Mouse (Mus musculus) hindbrain, postnatal 0 days (tissue): ENCODE measurements at regions not wholly inside any gene's neighbourhood (a gene's known extent, or its start where the extent isn't known, plus 50 kb on each side); places are given as distances from the start of the nearest gene placed in this dataset.
"Not testable (repeated sequence)": the region's sequence is repeated elsewhere in the genome, so short reads cannot be mapped to it uniquely, and the experiment has no call there.

ENCODE experiments used
- ATAC-seq: fragments of 200-750 bp; cut with Nextera tagmentation; 2 replicates; pipeline ENCODE4 v1.8.0; 2017; ENCODE audit warnings: mild to moderate bottlenecking, moderate TSS enrichment, moderate library complexity
- DNase-seq: peaks from one replicate; pipeline ENCODE4 v3.0.0-alpha.2; 2015; ENCODE audit warnings: low spot score
- H3K27ac ChIP-seq: fragments of 300-500 bp; sonication (generic); 2 replicates; pipeline ENCODE4 v1.5.1; 2014; ENCODE audit warnings: mild to moderate bottlenecking
- H3K27me3 ChIP-seq: fragments of 300-500 bp; sonication (generic); 2 replicates; pipeline ENCODE4 v1.6.1; 2014; ENCODE audit warnings: low read length, mixed read lengths; ENCODE audit not compliant: insufficient read depth
- H3K36me3 ChIP-seq: fragments of 300-500 bp; sonication (generic); 2 replicates; pipeline ENCODE4 v1.6.1; 2014; ENCODE audit warnings: low read length, mixed read lengths; ENCODE audit not compliant: insufficient read depth
- H3K4me1 ChIP-seq: fragments of 300-500 bp; sonication (generic); 2 replicates; pipeline ENCODE4 v1.6.1; 2014; ENCODE audit warnings: antibody characterized with exemption, low read length, mixed read lengths; ENCODE audit not compliant: insufficient read depth
- H3K4me2 ChIP-seq: fragments of 300-500 bp; sonication (generic); 2 replicates; pipeline ENCODE4 v1.6.1; 2014; ENCODE audit warnings: low read depth, mild to moderate bottlenecking, low read length, moderate library complexity, mixed read lengths
- H3K4me3 ChIP-seq: fragments of 300-500 bp; sonication (generic); 2 replicates; pipeline ENCODE4 v1.5.1; 2014; ENCODE audit warnings: low read length
- H3K9ac ChIP-seq: fragments of 300-500 bp; sonication (generic); replicated peaks from 2 replicates; pipeline ENCODE4 v1.6.1; 2014; ENCODE audit warnings: mild to moderate bottlenecking, low read length, moderate library complexity, mixed read lengths
- H3K9me3 ChIP-seq: fragments of 300-500 bp; sonication (generic); 2 replicates; pipeline ENCODE4 v1.6.1; 2016; ENCODE audit warnings: low read length, mixed read lengths
- CTCF ChIP-seq: IDR thresholded peaks from 2 replicates; pipeline ENCODE4 v1.5.1; 2016; ENCODE audit warnings: antibody characterized with exemption, control low read depth, low read depth
- WGBS: fragments of 180-500 bp; shearing (Covaris S2); extraction: QIAGEN DNeasy Blood & Tissue Kit; methylation state at CpG from one replicate; pipeline ENCODE4 v1.1.7; 2014; 5-methylcytosine and 5-hydroxymethylcytosine counted together

DNA sequence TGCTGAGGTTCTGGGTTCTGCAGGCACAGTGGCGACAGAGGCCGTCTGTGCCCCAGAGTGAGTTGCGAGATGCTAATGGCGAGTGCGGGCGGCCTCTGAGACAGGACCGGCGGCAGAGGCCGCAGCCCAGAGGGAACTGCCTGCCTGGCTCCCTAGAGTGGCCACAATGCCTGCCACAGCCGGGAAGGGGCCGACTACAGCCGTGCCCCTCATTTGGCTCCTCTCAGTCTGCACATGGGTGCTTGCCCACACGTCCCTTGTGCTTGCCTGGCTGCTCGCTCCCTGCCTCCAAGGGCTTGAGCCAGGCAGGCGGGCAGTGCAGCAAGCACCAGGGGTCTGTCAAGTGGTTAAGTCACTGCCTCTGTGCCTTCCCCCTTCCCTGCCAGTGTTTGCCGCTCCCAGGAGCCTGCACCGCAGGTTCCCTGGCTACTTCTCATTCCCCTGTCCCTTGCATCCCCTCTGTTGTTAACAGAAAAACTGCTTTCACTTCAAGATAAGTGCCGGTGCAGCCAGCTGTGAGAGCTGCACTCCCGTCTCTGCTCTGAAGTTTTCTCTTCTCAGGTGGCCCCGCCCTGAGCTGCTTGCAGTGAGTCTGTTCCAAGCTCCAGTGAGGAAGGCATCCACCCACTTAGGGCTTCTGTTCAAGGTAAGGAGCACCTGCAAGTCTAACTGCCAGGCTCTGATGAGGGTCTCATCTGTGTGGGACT lies 64.1 kb upstream of the Tgm3 start:
- DNase-seq: no peak
- H3K27me3 ChIP-seq: no peaks in the 10 kb centered on the region
- WGBS: 41% methylated on average over 20 of the region's 20 CpGs
- H3K4me3 ChIP-seq: no peak overlapping the region
- no peak for TF ChIP-seq CTCF
- H3K4me2 ChIP-seq: peak overlapping the region; percentile 9; the same call in 1 of the 2 replicates
- H3K27ac ChIP-seq: no peak overlapping the region
- no peaks in the 10 kb centered on the region for H3K9me3 ChIP-seq
- H3K4me1 ChIP-seq: no peaks in the 10 kb centered on the region
- no peaks in the 10 kb centered on the region for H3K36me3 ChIP-seq
- no peak overlapping the region for H3K9ac ChIP-seq
- peak; percentile 38; the same call in 1 of the 2 replicates for ATAC-seq

DNA sequence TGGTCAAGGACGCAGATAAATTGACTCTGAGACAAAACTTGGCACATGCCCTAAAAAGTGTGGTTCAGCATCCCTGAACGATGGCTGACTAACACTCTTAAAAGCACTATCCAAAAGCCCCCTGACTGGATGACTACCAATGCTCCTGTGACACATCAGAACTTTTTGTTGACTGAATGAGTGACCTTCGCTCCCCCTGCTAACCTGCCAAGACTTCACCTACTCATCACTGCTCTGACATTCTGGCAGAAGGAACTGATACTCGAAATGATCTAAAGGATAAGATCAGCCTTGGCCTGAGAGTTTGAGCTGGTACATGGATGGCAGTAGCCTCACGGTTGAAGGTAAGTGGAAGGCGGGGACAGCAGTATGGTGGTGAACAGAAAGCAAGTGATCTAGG lies 62.4 kb upstream of the Tgm3 start:
- not testable (repeated sequence) for H3K9ac ChIP-seq, DNase-seq, H3K4me3 ChIP-seq, H3K9me3 ChIP-seq, ATAC-seq, H3K36me3 ChIP-seq, H3K27ac ChIP-seq, H3K4me2 ChIP-seq, H3K4me1 ChIP-seq, H3K27me3 ChIP-seq
- WGBS: 90% methylated on average over 6 of the region's 6 CpGs

DNA sequence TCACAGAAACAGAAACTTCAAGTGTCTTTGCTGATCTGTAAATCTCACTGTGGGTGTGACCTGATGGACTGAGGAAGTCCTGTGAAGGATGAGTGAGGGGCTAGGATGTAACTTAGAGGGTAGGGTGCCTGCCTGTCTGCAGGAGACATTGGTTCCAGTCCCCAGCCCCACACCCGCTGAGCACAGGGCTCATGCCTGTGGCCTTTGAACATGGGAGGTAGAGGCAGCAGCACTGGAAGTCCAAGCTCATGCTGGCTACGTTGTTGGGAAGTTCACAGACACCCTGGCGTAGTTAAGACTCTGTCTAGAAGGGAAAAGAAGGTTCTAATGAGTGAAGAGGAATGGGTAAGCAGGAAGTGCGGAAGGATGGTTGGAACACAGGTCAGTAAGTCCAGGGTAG lies 59.7 kb upstream of the Tgm3 start:
- no peak for DNase-seq
- H3K27ac ChIP-seq: no peak overlapping the region
- no peaks in the 10 kb centered on the region for H3K36me3 ChIP-seq
- H3K4me3 ChIP-seq: no peak overlapping the region
- no peaks in the 10 kb centered on the region for H3K27me3 ChIP-seq
- no peaks in the 10 kb centered on the region for H3K9me3 ChIP-seq
- H3K4me1 ChIP-seq: no peaks in the 10 kb centered on the region
- no peak for ATAC-seq
- 91% methylated on average over 4 of the region's 4 CpGs for WGBS
- TF ChIP-seq CTCF: no peak
- H3K4me2 ChIP-seq: no peak overlapping the region
- H3K9ac ChIP-seq: no peak overlapping the region

DNA sequence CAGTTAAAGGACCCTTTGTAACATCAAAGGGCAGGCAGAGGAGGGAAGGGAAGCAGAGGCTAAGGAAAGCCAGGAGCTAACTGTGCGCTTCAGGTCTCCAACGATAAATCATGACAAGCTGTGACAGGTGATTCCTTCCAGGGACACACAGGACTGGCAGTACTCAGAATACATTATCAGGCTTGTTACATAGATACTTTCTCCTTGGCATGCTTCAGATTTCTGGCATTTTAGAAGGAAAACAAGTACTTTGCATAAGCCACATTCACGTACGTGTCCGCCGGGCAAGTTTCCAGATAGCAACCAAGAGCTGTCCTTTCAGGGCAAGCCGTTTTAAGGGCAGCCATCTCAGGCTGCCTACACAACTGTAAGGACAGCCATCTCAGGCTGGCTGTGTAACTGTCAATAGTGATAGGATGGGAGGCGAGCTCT lies 56.9 kb upstream of the Tgm3 start:
- Histone ChIP-seq H3K36me3 (no peaks in the 10 kb centered on the region), H3K27ac (no peak overlapping the region), H3K4me2 (no peak overlapping the region), H3K4me3 (no peak overlapping the region), H3K27me3 (no peaks in the 10 kb centered on the region), H3K4me1 (no peaks in the 10 kb centered on the region), H3K9me3 (no peaks in the 10 kb centered on the region), H3K9ac (no peak overlapping the region)
- WGBS: 61% methylated on average over 8 of the region's 8 CpGs
- no peak for TF ChIP-seq CTCF
- DNase-seq (peak; percentile 34), ATAC-seq (no peak)

DNA sequence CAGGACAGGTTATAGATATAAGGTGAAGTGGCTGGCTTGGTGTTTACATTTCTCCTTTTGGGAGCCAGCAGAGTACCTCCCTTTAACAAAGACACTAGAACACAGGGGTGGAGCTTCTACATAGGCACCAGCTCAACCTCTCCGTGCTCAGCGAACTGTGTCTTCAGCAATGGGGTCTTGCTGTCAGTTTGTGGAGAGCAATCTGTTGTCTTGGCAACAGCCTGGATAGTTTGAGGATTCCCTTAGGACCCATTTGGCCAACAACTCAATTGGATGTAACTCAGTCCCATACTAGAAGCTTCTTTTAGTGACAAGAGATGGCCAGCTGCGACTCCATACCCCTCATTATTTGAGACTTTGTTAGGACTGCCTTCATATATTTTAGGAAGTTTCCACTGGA lies 54.0 kb upstream of the Tgm3 start:
- peak; percentile 77 for DNase-seq
- peak; percentile 64; the same call in 1 of the 2 replicates for ATAC-seq
- Histone ChIP-seq H3K4me1 (no peaks in the 10 kb centered on the region), H3K27ac (no peak overlapping the region), H3K27me3 (no peaks in the 10 kb centered on the region), H3K9me3 (no peaks in the 10 kb centered on the region), H3K9ac (no peak overlapping the region), H3K4me3 (no peak overlapping the region), H3K4me2 (no peak overlapping the region), H3K36me3 (no peaks in the 10 kb centered on the region)
- WGBS: 24% methylated on average over 3 of the region's 3 CpGs
- no peak for TF ChIP-seq CTCF

DNA sequence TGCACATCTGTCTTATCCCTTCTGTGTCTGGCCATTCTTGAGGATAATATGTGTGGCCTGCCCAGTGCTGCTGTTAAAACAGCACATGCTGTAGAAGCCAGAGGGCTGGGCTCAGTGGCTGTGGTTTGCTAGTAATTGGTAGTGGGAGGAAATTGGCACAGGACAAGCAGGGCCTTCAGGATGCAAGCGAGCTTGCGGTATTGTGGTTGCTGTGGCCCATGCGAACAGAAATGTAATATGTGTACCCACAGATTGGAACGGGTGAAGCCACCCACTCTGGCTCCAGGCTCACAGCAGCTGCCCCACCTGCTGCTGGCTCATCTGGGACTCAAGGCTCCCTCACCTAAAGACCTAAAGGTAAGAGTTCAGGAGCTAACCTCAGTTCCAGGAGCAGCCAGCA lies 51.8 kb upstream of the Tgm3 start:
- H3K4me3 ChIP-seq: no peak overlapping the region
- no peak overlapping the region for H3K27ac ChIP-seq
- no peak overlapping the region for H3K4me2 ChIP-seq
- H3K9ac ChIP-seq: no peak overlapping the region
- 80% methylated on average over 4 of the region's 4 CpGs for WGBS
- DNase-seq: no peak
- H3K9me3 ChIP-seq: no peaks in the 10 kb centered on the region
- no peaks in the 10 kb centered on the region for H3K36me3 ChIP-seq
- no peaks in the 10 kb centered on the region for H3K27me3 ChIP-seq
- no peak for TF ChIP-seq CTCF
- H3K4me1 ChIP-seq: no peaks in the 10 kb centered on the region
- ATAC-seq: no peak

DNA sequence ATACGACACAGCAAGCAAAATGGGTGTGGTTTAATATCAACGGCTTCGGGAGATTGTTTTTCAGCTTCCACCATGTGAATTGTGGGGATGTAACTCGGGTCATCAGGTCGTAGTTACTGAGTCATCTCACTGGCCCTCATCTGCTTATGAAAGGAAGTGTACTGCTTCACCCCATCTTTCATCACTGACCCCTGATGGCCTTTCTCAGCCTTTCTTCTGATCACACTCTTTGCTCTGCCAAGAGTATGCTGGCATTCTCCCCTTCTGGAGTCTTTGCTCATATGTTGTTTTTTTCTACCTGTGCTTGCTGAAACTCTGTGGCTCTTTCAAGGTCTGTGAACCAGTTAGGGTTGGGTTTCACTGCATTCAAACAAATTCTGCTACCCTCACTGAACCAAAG lies 50.6 kb upstream of the Tgm3 start:
- no peak for ATAC-seq
- H3K4me2 ChIP-seq: no peak overlapping the region
- no peak overlapping the region for H3K4me3 ChIP-seq
- H3K4me1 ChIP-seq: no peaks in the 10 kb centered on the region
- no peak overlapping the region for H3K27ac ChIP-seq
- DNase-seq: no peak
- H3K27me3 ChIP-seq: no peaks in the 10 kb centered on the region
- no peaks in the 10 kb centered on the region for H3K36me3 ChIP-seq
- WGBS: 52% methylated on average over 5 of the region's 5 CpGs
- no peak for TF ChIP-seq CTCF
- H3K9me3 ChIP-seq: no peaks in the 10 kb centered on the region
- no peak overlapping the region for H3K9ac ChIP-seq
